Mouse (Mus musculus) neutrophil, adult 5-6 weeks (primary cell): ENCODE measurements around the gene Pros1. TPM values are rescaled to one million over a fixed set of nuclear protein-coding genes. Genes with fewer than 3 reads are reported as not detected.
A peak's percentile ranks its signal among the peaks of the same experiment; 100 is the strongest.

ENCODE experiments used
- ATAC-seq: fragments of 151-379, 151-347 bp; 2 replicates; pipeline ENCODE4 v1.8.0; 2017; ENCODE audit warnings: mild to moderate bottlenecking, moderate TSS enrichment; ENCODE audit not compliant: insufficient number of reproducible peaks, poor library complexity, low FRiP score, severe bottlenecking; ENCODE audit errors: extremely low read depth
- total RNA-seq: library from RNA; stranded (forward); fragments of 200-1000 nt; gene quantifications from 2 replicates; pipeline ENCODE4 v1.2.3, GENCODE M21; 2017

Gene Pros1
- total RNA-seq, 1 experiment from 2014 or later, result 7.1 TPM

DNA sequence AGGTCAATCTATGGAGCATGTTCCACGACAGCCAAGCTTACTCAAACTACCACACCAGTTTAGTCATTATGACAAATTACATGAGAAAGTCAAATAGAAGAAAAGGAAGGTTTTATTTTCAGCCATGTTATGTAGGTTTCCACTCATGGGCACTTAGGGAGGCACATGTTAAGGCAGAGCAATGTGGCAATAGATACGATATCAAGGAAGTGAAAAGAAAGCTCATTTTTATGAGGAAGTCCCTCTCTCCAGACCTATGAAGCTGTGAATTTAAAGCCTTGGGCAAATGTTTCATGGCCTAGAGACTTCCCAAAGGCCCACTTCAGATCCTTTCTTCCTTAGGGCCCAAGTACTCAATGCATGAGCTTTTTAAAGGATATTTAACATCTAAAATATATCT lies 3.4 kb downstream of the Pros1 start:
- ATAC-seq, result no peak

DNA sequence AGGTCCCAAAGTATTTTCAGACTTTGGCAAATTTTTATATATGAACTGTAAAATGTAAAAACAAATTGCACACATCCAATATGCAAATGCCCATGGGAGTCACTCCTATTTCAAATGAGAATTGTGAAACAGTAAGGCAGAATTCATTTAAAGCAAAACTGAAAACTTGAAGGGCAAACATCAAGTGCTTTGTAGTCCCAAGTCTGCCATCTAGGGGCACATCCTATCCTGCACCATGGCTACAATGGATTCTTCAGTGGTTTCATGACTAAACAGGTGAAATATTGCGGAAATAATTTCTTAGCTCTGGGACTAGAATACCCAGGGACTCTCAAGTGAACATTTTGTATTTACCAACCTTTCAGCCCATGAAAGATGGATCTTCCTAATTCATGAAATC lies 3.9 kb downstream of the Pros1 start:
- no peak for ATAC-seq

DNA sequence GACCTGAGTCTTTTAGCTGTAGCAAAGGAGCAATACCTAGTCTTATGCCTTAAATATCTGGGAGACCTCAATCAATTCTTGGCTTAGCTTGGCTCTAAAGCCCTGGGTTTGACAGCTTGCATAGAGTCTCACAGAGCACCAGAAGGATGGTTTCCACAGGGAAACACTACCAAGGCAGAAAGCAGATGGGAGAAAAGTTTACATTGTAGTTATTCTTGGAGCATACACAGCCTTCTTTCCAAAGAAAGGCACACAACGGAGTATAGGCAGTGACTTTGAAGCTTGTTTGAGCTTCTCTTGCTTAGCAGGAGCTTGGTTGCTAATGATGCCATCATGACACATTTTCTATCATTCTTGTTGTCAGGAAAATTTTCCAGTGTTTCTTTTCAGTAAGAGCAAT lies 6.0 kb downstream of the Pros1 start:
- ATAC-seq, result no peak

DNA sequence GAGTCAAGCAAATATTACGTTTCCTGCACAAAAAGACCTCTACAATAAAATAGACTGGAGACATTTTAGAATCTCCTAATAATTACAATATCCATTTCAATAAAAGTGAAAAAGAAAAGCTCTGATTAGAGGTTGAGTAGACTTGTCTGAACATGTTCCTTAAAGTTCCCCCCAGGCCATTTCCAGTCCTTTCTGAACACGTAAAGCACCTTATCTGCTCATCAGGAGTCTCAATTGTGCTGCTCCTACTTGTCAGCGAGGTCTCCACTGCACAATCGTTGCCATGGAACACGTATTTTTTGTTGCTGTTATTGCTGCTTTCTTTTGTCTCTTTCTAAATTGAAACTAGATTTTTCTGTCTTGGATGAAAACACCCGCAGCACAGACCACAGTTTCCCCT lies 7.3 kb downstream of the Pros1 start:
- ATAC-seq, result no peak

DNA sequence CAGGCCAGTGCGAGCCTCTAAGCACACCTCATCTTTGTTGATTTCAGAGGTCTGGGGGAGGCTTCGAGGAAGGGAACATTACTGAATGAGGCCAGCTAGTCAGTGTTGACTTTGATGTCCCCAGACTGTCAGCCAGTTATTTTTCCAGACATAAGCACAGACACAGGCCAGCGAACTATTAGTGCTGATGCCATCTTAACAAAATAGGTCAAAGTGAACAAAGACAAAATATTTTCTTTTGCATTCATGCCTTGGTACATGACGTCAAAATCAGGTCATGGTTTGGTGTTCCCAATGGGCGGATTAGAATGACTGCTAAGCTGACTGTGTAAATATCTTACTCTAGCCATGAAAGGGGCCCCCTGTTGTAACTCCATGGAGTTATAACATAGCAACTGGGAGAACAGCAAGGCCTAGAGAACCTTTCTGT lies 18.6 kb downstream of the Pros1 start:
- ATAC-seq, result no peak

- no peak for ATAC-seq
Measured at GRCm38 (mm10) chr16:62873180-62873579, 19.1 kb downstream of the Pros1 start.

- no peak for ATAC-seq
Measured at GRCm38 (mm10) chr16:62874065-62874464, 20.0 kb downstream of the Pros1 start.

DNA sequence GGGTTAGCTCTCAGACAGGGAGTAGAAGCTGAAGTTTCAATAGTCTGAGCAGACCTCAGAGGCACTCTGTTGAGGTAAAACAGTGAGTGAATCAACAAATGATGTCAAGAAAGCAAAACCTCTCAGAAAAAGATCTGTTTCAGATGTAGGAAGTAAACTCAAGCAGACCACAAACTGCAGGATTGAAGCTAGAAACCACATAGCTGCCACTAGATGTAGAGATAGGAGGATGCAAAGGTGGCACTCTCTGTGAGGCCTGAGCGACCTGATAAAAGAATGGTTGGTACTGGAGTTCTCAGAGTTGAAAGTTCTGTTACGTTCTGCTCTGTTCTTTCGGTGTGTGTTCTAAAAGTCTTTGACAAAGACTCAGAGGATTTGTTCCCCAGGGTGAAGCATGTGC lies 41.7 kb downstream of the Pros1 start:
- ATAC-seq, result no peak

GRCm38 (mm10) chr16:62911364-62911763 lies 57.3 kb downstream of the Pros1 start:
- no peak for ATAC-seq

DNA sequence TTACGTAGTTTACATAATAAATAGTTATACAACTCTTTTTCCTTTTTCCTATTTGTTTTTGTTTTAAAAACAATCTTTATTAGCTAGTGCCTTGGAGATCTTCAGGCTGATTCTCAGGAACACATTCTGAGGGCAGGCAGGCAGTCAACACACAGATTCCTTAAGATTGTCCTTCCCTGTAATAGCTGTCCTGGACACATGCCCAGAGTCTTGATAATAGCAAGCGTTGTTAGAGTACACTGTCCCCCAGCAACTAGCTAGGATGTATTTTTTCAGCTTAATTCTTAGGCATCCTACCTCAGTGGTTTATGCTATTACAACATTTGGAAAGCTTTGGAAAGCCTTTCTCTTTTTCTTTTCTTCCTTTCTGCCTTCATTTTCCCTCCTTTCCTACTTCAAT lies 58.1 kb downstream of the Pros1 start:
- no peak for ATAC-seq

GRCm38 (mm10) chr16:62915530-62915929 lies 61.4 kb downstream of the Pros1 start:
- no peak for ATAC-seq

GRCm38 (mm10) chr16:62922245-62922644 lies 68.1 kb downstream of the Pros1 start:
- ATAC-seq, result no peak

DNA sequence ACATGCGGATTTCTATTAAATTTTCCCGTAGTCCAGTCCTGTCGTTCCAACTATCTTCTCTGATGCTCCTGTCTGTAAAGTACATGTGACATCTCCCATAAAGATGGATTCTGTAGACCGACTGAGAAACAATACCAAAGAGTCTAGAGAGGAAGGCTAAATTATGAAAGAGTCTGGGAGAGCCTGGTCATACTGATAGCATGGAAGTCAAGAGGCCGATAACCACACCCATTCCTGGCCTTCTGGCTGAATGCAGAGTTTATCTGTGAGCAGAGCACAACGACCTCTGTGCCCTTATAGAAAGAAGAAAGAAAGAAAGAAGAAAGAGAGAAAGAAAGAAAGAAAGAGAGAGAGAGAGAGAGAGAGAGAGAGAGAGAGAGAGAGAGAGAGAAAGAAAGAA lies 77.2 kb downstream of the Pros1 start:
- ATAC-seq, result no peak

DNA sequence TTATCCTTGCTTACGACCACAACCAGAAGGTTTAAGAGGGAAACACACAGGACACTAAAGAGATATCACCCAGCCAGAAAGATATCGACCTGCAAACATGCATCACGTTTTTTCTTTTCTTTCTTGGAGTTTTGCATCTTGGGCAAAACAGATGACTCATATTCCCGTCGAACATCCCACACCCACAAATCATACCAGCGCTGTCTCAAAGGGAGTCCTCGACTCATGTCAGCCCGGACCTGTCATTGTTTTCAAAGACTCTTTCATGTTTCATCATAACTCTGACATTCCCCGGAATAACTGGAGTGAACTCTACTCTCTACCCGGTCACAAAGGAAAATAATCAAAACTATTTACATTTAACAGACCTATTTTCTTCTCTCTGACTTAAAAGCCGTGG lies 82.2 kb downstream of the Pros1 start:
- no peak for ATAC-seq

DNA sequence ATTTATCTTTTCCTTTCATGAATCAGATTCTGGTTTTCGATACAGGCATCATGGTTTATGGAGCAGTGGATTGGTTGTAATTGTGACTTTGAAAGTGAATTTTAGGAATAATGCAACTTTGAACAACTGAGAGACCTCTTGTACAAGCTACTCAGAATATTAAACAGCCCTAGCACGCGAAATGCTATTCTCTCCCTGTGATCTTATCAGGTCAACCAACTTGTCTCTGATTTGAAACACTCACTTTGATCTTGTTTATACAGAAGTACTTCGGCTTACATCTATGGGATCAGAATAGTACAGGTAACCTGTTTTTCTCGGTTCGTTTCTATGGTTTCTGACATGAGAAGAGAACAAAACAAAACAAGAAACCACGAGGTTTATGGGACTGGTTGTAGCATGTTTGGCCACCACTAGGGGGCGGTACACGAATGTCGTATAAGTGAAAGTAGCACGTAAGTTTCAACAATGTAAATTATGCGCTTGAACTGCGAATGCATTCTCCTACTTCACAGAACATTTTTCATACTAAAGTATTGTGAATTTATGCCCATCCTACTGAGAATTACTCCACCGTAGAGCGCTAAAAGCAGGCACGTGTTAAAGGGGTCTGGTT lies 86.4 kb downstream of the Pros1 start:
- peak; percentile 74; the same call in 1 of the 2 replicates for ATAC-seq

DNA sequence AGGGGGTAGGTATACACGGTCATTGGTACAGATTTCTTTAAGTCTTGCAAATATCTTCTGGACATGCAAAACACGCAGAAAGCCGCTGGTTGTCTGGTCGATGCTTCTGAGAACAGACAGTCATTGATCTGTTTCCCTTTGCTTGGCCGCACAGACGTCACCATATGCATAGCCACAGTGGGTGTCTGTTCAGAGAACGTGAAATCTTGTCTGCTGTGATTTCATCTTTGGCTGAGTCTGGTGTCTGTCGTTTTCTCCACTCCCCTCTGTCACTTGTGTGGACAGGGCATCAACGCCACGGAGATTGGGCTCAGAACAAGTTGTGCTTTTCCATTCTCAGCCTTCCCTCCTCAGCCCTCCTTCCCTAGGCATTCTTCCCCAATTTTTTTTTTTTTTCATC lies 87.7 kb downstream of the Pros1 start:
- no peak for ATAC-seq

GRCm38 (mm10) chr16:62942418-62943410 lies 88.6 kb downstream of the Pros1 start:
- ATAC-seq, result no peak

DNA sequence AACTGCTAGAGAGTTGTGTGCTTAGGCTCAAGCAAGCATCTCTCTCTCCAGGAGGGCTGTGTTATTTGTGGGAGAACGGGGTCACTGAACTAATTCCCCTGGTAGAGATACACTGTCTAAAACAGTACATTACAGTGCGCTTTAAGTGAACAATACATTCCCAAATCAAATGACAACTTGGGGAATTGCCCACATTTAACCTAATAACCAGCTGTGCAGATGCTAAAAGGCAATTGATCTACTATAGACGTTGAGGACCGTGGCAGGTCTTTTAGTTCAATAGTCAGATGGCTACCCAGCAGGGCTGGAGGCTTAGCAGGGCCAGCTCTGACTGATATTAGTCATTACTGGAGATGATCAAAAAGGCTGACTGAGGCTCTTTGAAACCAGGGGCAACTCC lies 104.4 kb downstream of the Pros1 start:
- ATAC-seq, result no peak

DNA sequence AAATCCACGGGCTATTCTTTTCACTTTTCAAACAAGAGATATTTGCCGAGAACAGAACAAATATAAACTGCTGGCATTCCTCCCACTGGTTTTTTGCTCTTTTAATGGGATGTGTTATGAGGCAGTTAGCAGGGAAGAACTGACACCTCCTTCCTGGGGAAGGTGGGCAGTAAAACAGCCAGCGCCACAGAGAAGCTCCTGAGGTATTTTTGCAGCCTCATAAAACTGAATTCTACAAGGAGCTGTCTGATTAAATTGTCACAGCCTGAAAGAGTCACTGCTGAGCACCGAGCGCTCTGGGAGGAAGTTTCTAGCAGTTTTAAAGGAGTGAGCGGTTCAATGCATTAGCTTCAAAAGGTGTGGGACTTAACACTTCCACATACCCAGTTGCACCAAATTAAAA lies 110.3 kb downstream of the Pros1 start:
- no peak for ATAC-seq

- ATAC-seq, result no peak
Measured at GRCm38 (mm10) chr16:62971673-62972332, 117.7 kb downstream of the Pros1 start.
